Mouse (Mus musculus) layer of hippocampus, postnatal 10 days (tissue): Measurements from ENCODE around the gene Srpk3. TPM values are rescaled to one million over a fixed set of nuclear protein-coding genes. Genes with fewer than 3 reads are reported as not detected.
"Not testable (repeated sequence)": the region's sequence is repeated elsewhere in the genome, so short reads cannot be mapped to it uniquely, and the experiment has no call there.

Experiments
- DNase-seq, 2 experiments: peaks; one replicate each; pipeline ENCODE4 v3.0.0; 2021; ENCODE audit warnings: low spot score in 2 of 2
- long read RNA-seq: library from polyadenylated mRNA; stranded (forward); transcript quantifications from one replicate; pipeline ENCODE4 v2.0.0, GENCODE M21; 2023
- total RNA-seq, 2 experiments: library from RNA; stranded (reverse); gene quantifications; 2 replicates each; pipeline ENCODE4 v1.2.3; 2021

Gene Srpk3
- total RNA-seq, result 1 to 10 TPM; 2.2 to 3.8 TPM
- long read RNA-seq, partial matches to known transcripts, result 1 of 1 reads
- long read RNA-seq, other reads (novel, unspliced or antisense), result 0 of 1 reads

GRCm38 (mm10) chrX:73774168-73774760 is at the start of gene Srpk3:
Gene Srpk3 (plus strand): TSS chrX:73774405.
- no peak for DNase-seq

- DNase-seq, result no peak
These were observed 43.3 kb upstream of the Srpk3 start for GRCm38 (mm10) chrX:73730908-73731307.

GRCm38 (mm10) chrX:73738155-73738554 is 36.0 kb upstream of the Srpk3 start:
- no peak for DNase-seq

GRCm38 (mm10) chrX:73739151-73739550 is 35.1 kb upstream of the Srpk3 start:
- DNase-seq, result no peak

- DNase-seq, result not testable (repeated sequence)
These were observed 34.4 kb upstream of the Srpk3 start for GRCm38 (mm10) chrX:73739841-73740240.

GRCm38 (mm10) chrX:73744774-73745481 is 29.3 kb upstream of the Srpk3 start:
- DNase-seq, result no peak

- no peak for DNase-seq
These were observed 25.2 kb upstream of the Srpk3 start for GRCm38 (mm10) chrX:73748977-73749376.

GRCm38 (mm10) chrX:73756334-73757140 is 17.7 kb upstream of the Srpk3 start, which contains the start of gene Plxnb3:
Gene Plxnb3 (plus strand): TSS chrX:73757090.
- peak in 1 of 2 experiments; percentile 18 for DNase-seq

- DNase-seq, result peak; percentile 22 to 41
These were observed 15.5 kb upstream of the Srpk3 start for GRCm38 (mm10) chrX:73758611-73759290.

- DNase-seq, result no peak
These were observed 8.9 kb upstream of the Srpk3 start for GRCm38 (mm10) chrX:73765311-73765710.

GRCm38 (mm10) chrX:73767267-73767666 is 6.9 kb upstream of the Srpk3 start:
- peak in 1 of 2 experiments; percentile 26 for DNase-seq

GRCm38 (mm10) chrX:73774802-73775483 is 738 bp downstream of the Srpk3 start:
- no peak for DNase-seq

GRCm38 (mm10) chrX:73782227-73782626 is 8.0 kb downstream of the Srpk3 start:
- DNase-seq, result no peak

- DNase-seq, result no peak
These were observed 11.5 kb downstream of the Srpk3 start for GRCm38 (mm10) chrX:73785666-73786065.

- DNase-seq, result peak; percentile 85 to 91
These were observed 12.4 kb downstream of the Srpk3 start, which contains the start of the genes Idh3g and Ssr4 for GRCm38 (mm10) chrX:73786364-73787224. Gene Idh3g (minus strand): TSS chrX:73786897. Gene Ssr4 (plus strand): TSS chrX:73787028.

GRCm38 (mm10) chrX:73787225-73787558 is 13.0 kb downstream of the Srpk3 start:
- DNase-seq, result no peak

- no peak for DNase-seq
These were observed 14.3 kb downstream of the Srpk3 start for GRCm38 (mm10) chrX:73788501-73788900.

- no peak for DNase-seq
These were observed 18.8 kb downstream of the Srpk3 start for GRCm38 (mm10) chrX:73793039-73793438.

- no peak for DNase-seq
These were observed 19.3 kb downstream of the Srpk3 start for GRCm38 (mm10) chrX:73793505-73793904.

GRCm38 (mm10) chrX:73797511-73797910 is 23.3 kb downstream of the Srpk3 start:
- DNase-seq, result no peak
